29 mouse cellular contexts compared by ENCODE assay signal in the genomic region with DNA sequence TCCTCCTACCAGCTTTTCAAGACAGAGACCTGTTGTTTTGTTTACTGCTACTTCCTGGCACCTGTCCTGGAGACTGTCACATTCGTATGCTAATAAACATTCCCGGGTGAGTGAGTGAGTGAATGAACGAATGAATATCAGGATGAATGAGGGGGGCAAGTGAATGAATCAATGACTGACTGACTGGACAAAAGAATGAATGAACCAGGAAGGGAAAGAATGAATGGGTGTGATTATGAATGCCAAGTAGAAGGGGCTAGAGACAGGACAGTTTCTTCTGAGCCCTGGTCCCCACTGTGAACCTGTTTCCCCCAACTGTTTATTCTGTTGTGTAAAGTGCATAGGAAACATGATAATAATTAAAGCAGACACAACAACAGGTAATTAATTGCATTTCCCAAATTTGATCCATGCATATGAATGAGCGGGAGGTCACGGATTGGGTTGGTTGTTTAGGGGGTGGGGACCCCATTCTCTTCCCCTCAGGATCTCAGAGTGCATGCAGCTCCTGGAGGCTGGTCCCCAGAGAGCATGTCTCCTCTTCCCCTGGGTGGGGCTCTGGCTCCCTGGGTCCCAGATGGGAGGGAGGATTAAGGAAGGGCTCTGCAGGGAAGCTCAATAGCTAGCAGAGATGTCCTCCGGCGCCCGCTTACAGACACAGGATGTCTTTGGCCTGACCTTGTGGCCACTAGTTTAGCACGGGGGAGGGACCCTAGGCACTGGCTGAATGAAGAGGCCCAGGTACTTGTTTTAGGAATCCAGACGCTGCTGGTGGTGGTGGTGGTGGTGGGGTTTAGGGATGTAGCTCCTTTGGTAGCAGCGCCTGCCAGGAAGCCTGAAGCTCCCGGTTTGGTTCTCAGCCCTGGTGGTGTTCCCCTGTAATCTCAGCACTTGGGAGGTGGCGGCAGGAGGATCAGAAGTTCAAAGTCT.
DNase-seq lines count a peak whose midpoint lies in the region; ATAC-seq lines count a peak whose summit lies in the region.
"Had no signal": no experiment of that assay in that cellular context is flagged by ENCODE, and none has a peak within 500 bp of the region (broad histone marks: within the 10 kb centered on the region; RNA-seq: fewer than 3 reads in every experiment).

No protein-coding gene starts in this region.

- WGBS in heart, embryonic 13.5 days: 33% methylated on average over 13 of the region's 13 CpGs

- H3K9ac ChIP-seq in heart, embryonic 13.5 days: peak overlapping the region; percentile 41; the same call in 1 of the 2 replicates
- H3K9ac ChIP-seq: embryonic facial prominence, embryonic 13.5 days; forebrain, embryonic 12.5 days; forebrain, postnatal 0 days; hindbrain, embryonic 14.5 days; kidney, embryonic 15.5 days; limb, embryonic 13.5 days; lung, embryonic 15.5 days; midbrain, embryonic 12.5 days; neural tube, embryonic 13.5 days; stomach, embryonic 15.5 days had no signal

- H3K4me1 ChIP-seq in heart, embryonic 13.5 days: peaks cover 50% of the 10 kb centered on the region

- H3K9me3 ChIP-seq in heart, embryonic 13.5 days: no peaks in the 10 kb centered on the region
- H3K9me3 ChIP-seq: embryonic facial prominence, embryonic 13.5 days; forebrain, embryonic 12.5 days; kidney, embryonic 15.5 days; limb, embryonic 13.5 days; lung, embryonic 15.5 days; midbrain, embryonic 12.5 days; neural tube, embryonic 13.5 days; stomach, embryonic 15.5 days had no signal

- 0 out of 2 replicates have a peak overlapping the region, but pooled peaks have one; percentile 36 for H3K27ac ChIP-seq in heart, embryonic 13.5 days (replicated peaks)
- H3K27ac ChIP-seq: embryonic facial prominence, embryonic 13.5 days; forebrain, embryonic 12.5 days; hindbrain, embryonic 14.5 days; kidney, embryonic 15.5 days; left cerebral cortex, adult 2 months; limb, embryonic 13.5 days; lung, embryonic 15.5 days; midbrain, embryonic 12.5 days; neural tube, embryonic 13.5 days; stomach, embryonic 15.5 days had no signal

- H3K36me3 ChIP-seq in heart, embryonic 13.5 days: no peaks in the 10 kb centered on the region
- H3K36me3 ChIP-seq: embryonic facial prominence, embryonic 13.5 days; forebrain, embryonic 12.5 days; kidney, embryonic 15.5 days; limb, embryonic 13.5 days; lung, embryonic 15.5 days; midbrain, embryonic 12.5 days; neural tube, embryonic 13.5 days; stomach, embryonic 15.5 days had no signal

- no peak overlapping the region for H3K4me3 ChIP-seq in heart, embryonic 13.5 days
- H3K4me3 ChIP-seq: embryonic facial prominence, embryonic 13.5 days; forebrain, embryonic 12.5 days; kidney, embryonic 15.5 days; left cerebral cortex, adult 2 months; limb, embryonic 13.5 days; lung, embryonic 15.5 days; midbrain, embryonic 12.5 days; neural tube, embryonic 13.5 days; stomach, embryonic 15.5 days had no signal

- H3K4me2 ChIP-seq in heart, embryonic 13.5 days: peak overlapping the region; percentile 9; the same call in 1 of the 2 replicates
- H3K4me2 ChIP-seq: embryonic facial prominence, embryonic 13.5 days; forebrain, embryonic 12.5 days; hindbrain, embryonic 14.5 days; kidney, embryonic 15.5 days; limb, embryonic 13.5 days; liver, embryonic 11.5 days; lung, embryonic 15.5 days; midbrain, embryonic 12.5 days; neural tube, embryonic 13.5 days; stomach, embryonic 15.5 days had no signal

- DNase-seq in heart, adult 18-20 months: no peak
- DNase-seq in retina, postnatal 1 day: peak; percentile 47
- no peak for DNase-seq in retina, embryonic 14.5 days (ENCODE audit: low spot score)
- DNase-seq in R1 (ENCODE audit: low read depth, low spot score): peak; percentile 99
- DNase-seq: adrenal gland, adult 2 months; adrenal gland, postnatal 36 days; B cell, adult 2 months; cerebellum, adult 18-20 months; cerebellum, postnatal 10 days; forebrain, postnatal 0 days; gastrocnemius, postnatal 14 days; kidney, adult 11 months; kidney, postnatal 25 days; lung, postnatal 36 days; right cerebral cortex, postnatal 25 days had no signal

- ATAC-seq in heart, embryonic 13.5 days (ENCODE audit: extremely low read depth, insufficient number of reproducible peaks, low FRiP score, low TSS enrichment): no peak
- no peak for ATAC-seq in inflammation-experienced regulatory T-cells, adult 6 months
- ATAC-seq: activated CD4-positive, CD25-positive, alpha-beta regulatory T cell, adult 4 months; forebrain, postnatal 0 days had no signal

- H3K27me3 ChIP-seq in heart, embryonic 13.5 days (replicated peaks): peaks cover 51% of the 10 kb centered on the region

Comparison
In these comparisons a context has a peak if more than half of its experiments do, and no peak if none do; other contexts are left out.
1. DNase-seq: peak in retina, postnatal 1 day (single experiment) and R1 (single experiment); none in heart, adult 18-20 months (0 of 2) and retina, embryonic 14.5 days (single experiment).